Mouse (Mus musculus): ENCODE measurements around the gene Arhgap10. TPM values are rescaled to one million over a fixed set of nuclear protein-coding genes. Genes with fewer than 3 reads are reported as not detected.
"Not testable (repeated sequence)": the region's sequence is repeated elsewhere in the genome, so short reads cannot be mapped to it uniquely, and the experiment has no call there.

Gene Arhgap10
- total and polyA plus RNA-seq, 2 experiments from 2014 or later: 23.6 to 33.3 TPM

GRCm38 (mm10) chr8:77331180-77331579 is 186.6 kb downstream of the Arhgap10 start:
- TF ChIP-seq EP300 (IDR thresholded peaks at IDR 0.05; ENCODE audit: low read depth): no peak
- TF ChIP-seq CTCF (IDR thresholded peaks at IDR 0.05; ENCODE audit: low read depth): no peak
- WGBS: 89% methylated on average over 12 of the region's 12 CpGs
- Histone ChIP-seq H3K9me3 (replicated peaks; ENCODE audit: control insufficient read depth, low read length) (no peaks in the 10 kb centered on the region), H3K9ac (replicated peaks; ENCODE audit: low read depth, low read length) (no peak overlapping the region), H3K4me2 (ENCODE audit: low read depth, low read length) (no peak overlapping the region), H3K36me3 (replicated peaks; ENCODE audit: control insufficient read depth, insufficient read depth, low read length) (peaks cover 26% of the 10 kb centered on the region; the same call in 1 of the 2 replicates), H3K4me1 (ENCODE audit: control insufficient read depth, insufficient read depth) (peaks cover 6% of the 10 kb centered on the region; the same call in 1 of the 2 replicates), H3K4me3 (ENCODE audit: low read depth, low read length) (no peak overlapping the region), H3K27me3 (ENCODE audit: control insufficient read depth, insufficient read depth, low read length) (no peaks in the 10 kb centered on the region), H3K27ac (ENCODE audit: low read depth) (no peak overlapping the region)
- DNase-seq (ENCODE audit: low spot score): no peak
- no peak for ATAC-seq (ENCODE audit: insufficient read depth, low read depth)

GRCm38 (mm10) chr8:77330304-77330703 is 187.4 kb downstream of the Arhgap10 start:
- DNase-seq (ENCODE audit: low spot score): no peak
- 72% methylated on average over 9 of the region's 9 CpGs for WGBS
- H3K4me1 ChIP-seq (ENCODE audit: control insufficient read depth, insufficient read depth): peaks cover 6% of the 10 kb centered on the region; the same call in 1 of the 2 replicates

GRCm38 (mm10) chr8:77329783-77330182 is 188.0 kb downstream of the Arhgap10 start:
- Histone ChIP-seq H3K36me3 (replicated peaks; ENCODE audit: control insufficient read depth, insufficient read depth, low read length) (peaks cover 26% of the 10 kb centered on the region; the same call in 1 of the 2 replicates), H3K9ac (replicated peaks; ENCODE audit: low read depth, low read length) (no peak overlapping the region), H3K4me3 (ENCODE audit: low read depth, low read length) (no peak overlapping the region), H3K4me2 (ENCODE audit: low read depth, low read length) (no peak overlapping the region), H3K9me3 (replicated peaks; ENCODE audit: control insufficient read depth, low read length) (no peaks in the 10 kb centered on the region), H3K27ac (ENCODE audit: low read depth) (no peak overlapping the region), H3K27me3 (ENCODE audit: control insufficient read depth, insufficient read depth, low read length) (no peaks in the 10 kb centered on the region), H3K4me1 (ENCODE audit: control insufficient read depth, insufficient read depth) (peaks cover 6% of the 10 kb centered on the region; the same call in 1 of the 2 replicates)
- 51% methylated on average over 4 of the region's 4 CpGs for WGBS
- DNase-seq (ENCODE audit: low spot score) (no peak), ATAC-seq (ENCODE audit: insufficient read depth, low read depth) (no peak)
- no peak for TF ChIP-seq CTCF (IDR thresholded peaks at IDR 0.05; ENCODE audit: low read depth)
- no peak for TF ChIP-seq EP300 (IDR thresholded peaks at IDR 0.05; ENCODE audit: low read depth)

More at GRCm38 (mm10) chr8:77330304-77330703, 187.4 kb downstream of the Arhgap10 start:
- no peak overlapping the region for H3K4me3 ChIP-seq (ENCODE audit: low read depth, low read length)
- TF ChIP-seq EP300 (IDR thresholded peaks at IDR 0.05; ENCODE audit: low read depth) (no peak), CTCF (IDR thresholded peaks at IDR 0.05; ENCODE audit: low read depth) (no peak)
- ATAC-seq (ENCODE audit: insufficient read depth, low read depth): no peak
- no peaks in the 10 kb centered on the region for H3K9me3 ChIP-seq (replicated peaks; ENCODE audit: control insufficient read depth, low read length)
- H3K4me2 ChIP-seq (ENCODE audit: low read depth, low read length): no peak overlapping the region
- no peaks in the 10 kb centered on the region for H3K27me3 ChIP-seq (ENCODE audit: control insufficient read depth, insufficient read depth, low read length)
- H3K27ac ChIP-seq (ENCODE audit: low read depth): no peak overlapping the region
- peaks cover 26% of the 10 kb centered on the region; the same call in 1 of the 2 replicates for H3K36me3 ChIP-seq (replicated peaks; ENCODE audit: control insufficient read depth, insufficient read depth, low read length)
- no peak overlapping the region for H3K9ac ChIP-seq (replicated peaks; ENCODE audit: low read depth, low read length)

- Histone ChIP-seq H3K4me1 (ENCODE audit: control insufficient read depth, insufficient read depth) (peaks cover 6% of the 10 kb centered on the region; the same call in 1 of the 2 replicates), H3K36me3 (replicated peaks; ENCODE audit: control insufficient read depth, insufficient read depth, low read length) (peaks cover 13% of the 10 kb centered on the region; the same call in 1 of the 2 replicates), H3K9ac (replicated peaks; ENCODE audit: low read depth, low read length) (no peak overlapping the region), H3K9me3 (replicated peaks; ENCODE audit: control insufficient read depth, low read length) (no peaks in the 10 kb centered on the region), H3K4me3 (ENCODE audit: low read depth, low read length) (no peak overlapping the region), H3K27ac (ENCODE audit: low read depth) (no peak overlapping the region), H3K27me3 (ENCODE audit: control insufficient read depth, insufficient read depth, low read length) (no peaks in the 10 kb centered on the region), H3K4me2 (ENCODE audit: low read depth, low read length) (no peak overlapping the region)
- 95% methylated on average over 8 of the region's 8 CpGs for WGBS
- DNase-seq (ENCODE audit: low spot score) (no peak), ATAC-seq (ENCODE audit: insufficient read depth, low read depth) (no peak)
- TF ChIP-seq CTCF (IDR thresholded peaks at IDR 0.05; ENCODE audit: low read depth) (no peak), EP300 (IDR thresholded peaks at IDR 0.05; ENCODE audit: low read depth) (no peak)
Observed at GRCm38 (mm10) chr8:77328473-77328872, 189.3 kb downstream of the Arhgap10 start.

GRCm38 (mm10) chr8:77327326-77327725 is 190.4 kb downstream of the Arhgap10 start:
- H3K4me2 ChIP-seq (ENCODE audit: low read depth, low read length): no peak overlapping the region
- no peaks in the 10 kb centered on the region for H3K27me3 ChIP-seq (ENCODE audit: control insufficient read depth, insufficient read depth, low read length)
- TF ChIP-seq EP300 (IDR thresholded peaks at IDR 0.05; ENCODE audit: low read depth): no peak
- TF ChIP-seq CTCF (IDR thresholded peaks at IDR 0.05; ENCODE audit: low read depth): no peak

GRCm38 (mm10) chr8:77322727-77323126 is 195.0 kb downstream of the Arhgap10 start:
- not testable (repeated sequence) for H3K4me1 ChIP-seq (ENCODE audit: control insufficient read depth, insufficient read depth); H3K27ac ChIP-seq (ENCODE audit: low read depth); H3K9ac ChIP-seq (replicated peaks; ENCODE audit: low read depth, low read length); H3K4me3 ChIP-seq (ENCODE audit: low read depth, low read length); H3K4me2 ChIP-seq (ENCODE audit: low read depth, low read length); DNase-seq (ENCODE audit: low spot score); H3K36me3 ChIP-seq (replicated peaks; ENCODE audit: control insufficient read depth, insufficient read depth, low read length); H3K9me3 ChIP-seq (replicated peaks; ENCODE audit: control insufficient read depth, low read length); ATAC-seq (ENCODE audit: insufficient read depth, low read depth); H3K27me3 ChIP-seq (ENCODE audit: control insufficient read depth, insufficient read depth, low read length)
- WGBS: 75% methylated on average over 6 of the region's 7 CpGs

More at GRCm38 (mm10) chr8:77327326-77327725, 190.4 kb downstream of the Arhgap10 start:
- no peak for ATAC-seq (ENCODE audit: insufficient read depth, low read depth)
- no peaks in the 10 kb centered on the region for H3K9me3 ChIP-seq (replicated peaks; ENCODE audit: control insufficient read depth, low read length)
- H3K27ac ChIP-seq (ENCODE audit: low read depth): no peak overlapping the region
- WGBS: 81% methylated on average over 4 of the region's 4 CpGs
- no peak overlapping the region for H3K4me3 ChIP-seq (ENCODE audit: low read depth, low read length)
- no peak for DNase-seq (ENCODE audit: low spot score)
- H3K36me3 ChIP-seq (replicated peaks; ENCODE audit: control insufficient read depth, insufficient read depth, low read length): peaks cover 2% of the 10 kb centered on the region; the same call in 1 of the 2 replicates
- peaks cover 6% of the 10 kb centered on the region; the same call in 1 of the 2 replicates for H3K4me1 ChIP-seq (ENCODE audit: control insufficient read depth, insufficient read depth)
- H3K9ac ChIP-seq (replicated peaks; ENCODE audit: low read depth, low read length): no peak overlapping the region

Data from heart, postnatal 0 days (tissue).